Mouse (Mus musculus) left cerebral cortex, postnatal 25 days (tissue): ENCODE data around the gene Scamp4. TPM values are rescaled to one million over a fixed set of nuclear protein-coding genes. Genes with fewer than 3 reads are reported as not detected.

Experiments used
- DNase-seq, 2 experiments: peaks; one replicate each; pipeline ENCODE4 v3.0.0; 2022; ENCODE audit warnings: low spot score in 2 of 2, mixed read lengths in 1 of 2
- intact Hi-C: fragments of 180-260 bp; cut with DNase I; formaldehyde crosslinking; loops from one replicate; pipeline ENCODE4 v1.15.1; 2025
- total RNA-seq, 2 experiments: library from RNA; stranded (reverse); gene quantifications; 2 replicates each; pipeline ENCODE4 v1.2.3; 2021

Gene Scamp4
- total RNA-seq, 2 experiments from 2014 or later: 40.8 to 42.2 TPM

DNA sequence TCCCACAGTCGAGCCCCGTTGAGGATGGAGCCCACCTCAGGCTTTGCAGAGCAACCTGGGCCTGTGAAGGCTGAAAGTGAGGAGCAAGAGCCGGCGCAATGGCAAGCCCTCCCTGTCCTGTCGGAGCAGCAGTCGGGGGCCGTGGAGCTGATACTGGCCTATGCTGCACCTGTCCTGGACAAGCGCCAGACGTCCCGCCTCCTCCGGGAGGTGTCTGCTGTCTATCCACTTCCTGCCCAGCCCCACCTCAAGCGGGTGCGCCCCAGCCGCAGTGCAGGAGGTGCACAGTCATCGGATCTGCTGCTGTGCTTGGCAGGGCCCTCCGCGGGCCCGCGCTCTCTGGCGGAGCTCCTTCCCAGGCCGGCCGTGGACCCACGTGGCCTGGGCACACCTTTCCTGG lies 3.6 kb downstream of the Scamp4 start:
- DNase-seq: no peak
- intact Hi-C loops: no loop called here

DNA sequence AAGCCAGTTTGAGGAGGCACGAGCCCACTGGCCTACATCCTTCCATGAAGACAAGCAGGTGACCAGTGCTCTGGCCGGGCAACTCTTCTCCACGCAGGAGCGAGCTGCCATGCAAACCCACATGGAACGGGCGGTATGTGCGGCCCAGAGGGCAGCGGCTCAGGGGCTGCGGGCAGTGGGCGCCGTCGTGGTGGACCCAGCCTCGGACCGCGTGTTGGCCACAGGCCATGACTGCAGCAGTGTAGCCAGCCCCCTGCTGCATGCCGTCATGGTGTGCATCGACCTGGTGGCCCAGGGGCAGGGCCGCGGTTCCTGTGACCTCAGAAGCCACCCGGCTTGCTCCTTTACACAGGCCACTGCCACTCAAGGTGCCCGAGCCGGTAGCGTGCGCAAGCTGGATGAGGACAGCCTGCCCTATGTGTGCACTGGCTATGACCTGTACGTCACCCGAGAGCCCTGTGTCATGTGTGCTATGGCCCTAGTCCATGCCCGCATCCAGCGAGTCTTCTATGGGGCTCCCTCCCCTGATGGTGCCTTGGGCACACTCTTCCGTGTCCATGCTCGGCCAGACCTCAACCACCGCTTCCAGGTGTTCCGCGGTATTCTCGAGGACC lies 4.2 kb downstream of the Scamp4 start:
- intact Hi-C loops: no loop called here
- no peak for DNase-seq

DNA sequence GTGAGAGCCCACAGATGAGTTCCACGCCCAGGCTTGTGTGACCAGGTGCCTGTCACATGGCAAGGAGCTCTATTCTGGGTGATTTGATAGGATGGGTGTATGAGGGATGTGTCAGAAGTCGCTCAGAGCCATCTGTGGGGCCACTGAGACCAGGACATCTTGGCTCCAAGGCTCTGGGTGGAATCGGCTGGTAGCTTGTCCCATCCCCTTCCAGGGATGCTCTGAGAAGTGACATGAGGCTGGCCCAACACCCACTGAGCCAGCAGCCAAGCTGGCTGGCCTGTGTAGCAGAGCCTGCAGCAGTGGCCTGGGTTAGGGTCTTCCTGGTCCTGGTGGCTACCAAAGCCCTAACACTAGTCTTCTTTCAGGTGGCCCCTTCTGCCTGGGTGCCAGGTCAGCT lies 5.8 kb downstream of the Scamp4 start:
- intact Hi-C loops: no loop called here
- DNase-seq: no peak

DNA sequence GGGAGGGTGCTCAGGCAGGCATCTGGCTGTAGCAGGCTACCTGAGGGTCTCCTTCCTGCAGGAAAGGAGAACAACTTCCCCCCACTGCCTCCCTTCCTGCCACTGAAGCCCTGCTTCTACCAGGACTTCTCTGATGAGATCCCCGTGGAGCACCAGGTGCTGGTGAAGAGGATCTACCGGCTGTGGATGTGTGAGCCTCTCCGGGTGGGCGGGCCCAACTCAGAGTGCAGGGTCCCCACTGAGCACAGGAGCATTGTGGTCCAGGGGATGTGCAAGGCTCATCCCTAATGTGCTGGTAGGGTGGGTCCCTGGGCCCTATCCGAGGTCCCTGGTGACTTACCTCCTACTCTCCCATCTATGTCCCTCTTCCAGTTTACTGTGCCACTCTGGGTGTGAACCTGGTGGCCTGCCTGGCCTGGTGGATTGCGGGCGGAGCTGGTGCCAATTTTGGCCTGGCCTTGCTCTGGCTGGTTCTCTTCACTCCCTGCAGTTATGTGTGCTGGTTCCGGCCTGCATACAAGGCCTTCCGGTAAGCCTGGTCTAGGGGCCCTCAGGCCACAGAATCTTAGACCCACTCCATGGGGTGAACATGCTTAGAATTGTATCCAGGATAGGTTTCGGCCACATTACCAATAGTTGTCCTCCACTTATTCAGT lies 6.7 kb downstream of the Scamp4 start:
- DNase-seq: no peak
- intact Hi-C loops: no loop called here

DNA sequence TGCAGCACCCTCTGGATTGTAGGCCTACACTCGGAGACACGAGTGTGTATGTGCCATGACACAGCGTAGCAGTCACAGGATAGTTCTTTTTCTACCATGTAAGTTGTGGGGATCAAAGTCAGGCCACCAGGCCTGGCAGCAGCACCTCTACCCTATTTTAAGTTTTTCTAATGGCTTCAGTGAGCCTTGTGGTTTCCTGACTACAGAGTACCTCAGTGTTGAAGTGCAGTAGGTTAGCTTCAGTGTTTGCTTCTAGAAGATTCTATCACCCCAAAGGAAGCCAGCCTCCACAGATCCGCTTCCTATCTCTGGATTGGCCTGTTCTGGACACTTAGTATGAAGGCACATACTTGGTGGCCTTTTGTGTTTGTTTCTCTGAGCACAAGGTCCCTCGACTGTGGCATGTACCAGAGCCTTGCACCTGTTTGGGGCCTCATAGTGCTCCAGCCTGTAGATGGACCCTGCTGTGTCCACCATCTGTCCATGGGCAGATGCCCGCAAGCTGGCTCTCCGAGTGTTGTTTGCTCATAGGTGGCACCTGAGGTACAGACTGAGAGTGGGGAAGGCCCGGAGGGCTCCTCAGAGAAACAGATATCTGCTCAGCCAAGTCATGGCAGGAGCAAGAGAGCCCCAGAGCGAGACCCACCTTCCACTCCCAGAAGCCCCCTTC lies 7.6 kb downstream of the Scamp4 start:
- intact Hi-C loops: loop anchor here (5.0 kb wide), 1 partner anchor 72 kb away; no protein-coding TSS in a partner anchor
- DNase-seq: no peak

DNA sequence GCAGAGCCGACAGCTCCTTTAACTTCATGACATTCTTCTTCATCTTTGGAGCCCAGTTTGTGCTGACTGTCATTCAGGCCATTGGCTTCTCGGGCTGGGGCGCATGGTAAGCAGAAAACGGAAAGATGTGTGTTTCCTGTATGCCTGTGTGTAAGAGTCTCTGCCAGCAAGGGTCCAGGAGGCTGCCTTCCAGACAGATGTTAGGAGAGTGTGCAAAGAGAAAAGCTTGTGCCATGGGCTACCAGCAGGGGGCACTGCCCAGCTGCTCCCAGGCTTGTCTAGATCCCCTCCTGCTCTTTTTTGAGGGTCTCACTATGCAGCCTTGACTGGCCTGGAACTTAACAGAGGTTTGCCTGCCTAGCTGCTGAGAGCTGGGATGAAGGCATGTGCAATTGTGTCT lies 8.4 kb downstream of the Scamp4 start:
- intact Hi-C loops: loop anchor here (5.0 kb wide), 1 partner anchor 71 kb away; no protein-coding TSS in a partner anchor
- no peak for DNase-seq

DNA sequence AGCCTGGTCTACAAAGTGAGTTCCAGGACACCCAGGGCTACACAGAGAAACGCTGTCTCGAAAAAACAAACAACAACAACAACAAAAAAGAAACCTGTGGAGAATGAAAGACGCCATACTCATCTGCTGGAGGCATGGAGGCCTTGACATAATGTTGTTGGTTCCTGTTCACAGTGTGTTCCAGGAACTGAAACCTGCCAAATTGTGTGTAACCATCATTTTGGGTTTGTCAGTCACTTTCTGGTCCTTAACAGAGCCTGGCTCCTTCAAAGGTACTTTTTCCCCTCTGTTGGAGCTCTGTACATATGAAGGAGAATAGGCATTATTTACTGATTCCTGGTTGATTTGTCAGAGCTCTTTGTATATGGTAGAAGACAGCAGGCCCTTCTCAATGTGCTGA lies 9.2 kb downstream of the Scamp4 start:
- intact Hi-C loops: loop anchor here (5.0 kb wide), 1 partner anchor 70 kb away; no protein-coding TSS in a partner anchor
- DNase-seq: no peak

DNA sequence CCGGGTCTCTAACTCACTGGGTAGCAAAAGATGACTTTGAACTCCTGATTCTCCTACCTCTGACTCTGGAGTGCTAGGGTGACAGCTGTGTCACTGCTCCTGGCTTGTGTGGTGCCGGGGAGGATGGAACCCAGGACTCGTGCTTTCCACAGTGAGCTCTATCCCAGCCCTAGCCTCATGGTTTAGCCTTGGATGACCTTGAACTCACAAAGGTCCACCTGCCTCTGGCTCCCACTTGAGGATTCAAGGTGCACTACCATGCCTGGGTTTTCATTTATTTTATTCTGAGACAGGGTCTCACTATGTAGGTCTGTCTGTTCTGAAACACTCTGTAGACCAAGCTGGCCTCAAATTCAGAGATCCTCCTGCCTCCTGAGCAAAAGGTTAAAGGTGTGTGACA lies 11.1 kb downstream of the Scamp4 start:
- no peak for DNase-seq
- intact Hi-C loops: loop anchor here (5.0 kb wide), 1 partner anchor 68 kb away; no protein-coding TSS in a partner anchor

DNA sequence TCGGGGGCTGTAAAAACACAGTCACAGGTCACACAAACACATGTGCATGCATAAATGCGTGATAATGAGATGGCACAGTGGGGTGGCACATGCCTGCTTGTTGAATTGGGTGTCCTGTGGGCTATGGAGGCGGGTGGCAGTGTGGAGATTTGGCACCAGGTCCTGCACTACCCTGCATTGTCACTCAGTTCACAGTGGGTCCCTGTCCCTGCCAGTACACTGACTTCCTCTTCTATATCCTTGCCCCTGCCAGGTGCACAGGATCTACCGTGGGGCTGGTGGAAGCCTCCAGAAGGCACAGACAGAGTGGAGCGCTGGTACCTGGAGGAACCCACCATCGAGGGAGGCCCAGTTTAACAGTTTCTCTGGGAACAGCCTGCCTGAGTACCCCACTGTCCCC lies 11.7 kb downstream of the Scamp4 start:
- no peak for DNase-seq
- intact Hi-C loops: loop anchor here (5.0 kb wide), 1 partner anchor 68 kb away; no protein-coding TSS in a partner anchor

DNA sequence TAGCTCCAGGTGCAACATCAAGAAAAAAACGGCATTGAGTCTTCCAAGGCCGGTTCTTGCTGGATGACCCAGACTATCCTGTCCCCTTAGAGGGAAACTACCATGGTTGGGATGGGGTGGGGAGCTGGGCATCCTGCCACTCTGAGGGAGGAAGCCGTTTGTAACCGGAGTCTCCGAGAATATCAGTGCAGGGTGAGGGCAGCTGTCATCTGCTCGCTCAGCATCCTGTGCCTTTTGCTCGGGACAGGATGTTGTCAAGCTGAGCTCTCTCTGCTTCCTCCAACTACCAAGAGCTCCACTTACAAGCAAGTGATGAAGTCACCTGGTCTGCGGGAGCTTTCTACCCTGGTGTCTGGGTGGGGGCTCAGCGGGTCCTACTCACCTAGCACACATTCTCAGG lies 15.5 kb downstream of the Scamp4 start:
- no peak for DNase-seq
- intact Hi-C loops: no loop called here

DNA sequence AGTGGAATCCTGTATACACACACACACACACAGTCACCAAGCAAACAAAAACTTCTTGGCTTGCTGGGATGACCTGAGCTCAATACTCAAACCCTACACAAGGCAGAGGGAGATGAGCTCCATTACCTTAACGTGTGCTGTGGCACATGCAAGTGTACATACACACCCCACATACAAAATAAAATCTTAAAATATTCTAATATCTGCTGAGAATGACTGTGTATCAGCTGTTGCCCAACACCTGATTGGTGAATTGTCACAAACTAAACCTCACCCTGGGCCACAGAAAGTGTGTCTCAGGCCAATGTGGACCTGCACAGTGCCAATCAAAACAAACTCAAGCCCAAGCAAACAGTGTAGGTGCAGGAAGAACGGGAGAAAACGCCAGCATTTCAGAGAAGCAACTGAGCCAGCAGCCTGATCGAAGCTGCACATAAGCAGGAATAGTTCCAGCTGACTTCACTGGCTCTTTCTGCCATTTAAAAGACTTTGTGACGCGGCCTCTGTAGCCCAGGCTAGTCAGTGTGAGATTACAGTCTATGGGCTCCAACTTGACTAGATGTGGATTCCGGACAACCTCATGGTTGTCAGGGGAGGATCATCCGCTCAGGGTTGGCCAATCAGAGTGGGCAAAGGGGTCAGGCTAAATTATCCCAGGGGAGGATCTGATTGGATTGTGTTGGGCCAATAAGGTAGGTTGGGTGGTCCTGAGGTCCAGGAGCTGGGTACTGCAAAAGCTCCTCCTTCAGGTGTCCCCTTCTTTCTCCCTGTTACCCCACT lies 17.0 kb downstream of the Scamp4 start:
- intact Hi-C loops: loop anchor here (5.0 kb wide), 1 partner anchor 38 kb away; the partner anchor contains the start of gene Btbd2
- DNase-seq: no peak

DNA sequence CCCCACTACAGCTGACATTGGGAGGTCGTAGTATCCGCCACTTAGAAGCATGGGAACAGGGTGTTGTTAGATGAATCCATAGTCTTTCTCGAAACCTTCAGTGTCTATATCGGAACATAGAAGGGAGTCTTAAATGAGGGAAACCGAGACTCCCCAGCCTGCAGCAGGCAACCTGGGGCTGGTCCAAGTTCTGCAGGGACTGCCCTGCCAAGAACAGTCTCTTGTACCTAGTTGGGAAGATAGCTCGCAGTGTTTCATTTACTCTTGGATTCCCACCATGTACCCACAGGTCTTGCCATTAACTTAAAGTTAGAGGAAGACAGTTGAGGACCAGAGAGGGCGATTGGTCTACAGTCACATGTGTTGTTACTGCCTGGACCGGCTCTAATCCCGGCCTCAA lies 17.7 kb downstream of the Scamp4 start:
- intact Hi-C loops: loop anchor here (5.0 kb wide), 1 partner anchor 37 kb away; the partner anchor contains the start of gene Btbd2
- DNase-seq: no peak

DNA sequence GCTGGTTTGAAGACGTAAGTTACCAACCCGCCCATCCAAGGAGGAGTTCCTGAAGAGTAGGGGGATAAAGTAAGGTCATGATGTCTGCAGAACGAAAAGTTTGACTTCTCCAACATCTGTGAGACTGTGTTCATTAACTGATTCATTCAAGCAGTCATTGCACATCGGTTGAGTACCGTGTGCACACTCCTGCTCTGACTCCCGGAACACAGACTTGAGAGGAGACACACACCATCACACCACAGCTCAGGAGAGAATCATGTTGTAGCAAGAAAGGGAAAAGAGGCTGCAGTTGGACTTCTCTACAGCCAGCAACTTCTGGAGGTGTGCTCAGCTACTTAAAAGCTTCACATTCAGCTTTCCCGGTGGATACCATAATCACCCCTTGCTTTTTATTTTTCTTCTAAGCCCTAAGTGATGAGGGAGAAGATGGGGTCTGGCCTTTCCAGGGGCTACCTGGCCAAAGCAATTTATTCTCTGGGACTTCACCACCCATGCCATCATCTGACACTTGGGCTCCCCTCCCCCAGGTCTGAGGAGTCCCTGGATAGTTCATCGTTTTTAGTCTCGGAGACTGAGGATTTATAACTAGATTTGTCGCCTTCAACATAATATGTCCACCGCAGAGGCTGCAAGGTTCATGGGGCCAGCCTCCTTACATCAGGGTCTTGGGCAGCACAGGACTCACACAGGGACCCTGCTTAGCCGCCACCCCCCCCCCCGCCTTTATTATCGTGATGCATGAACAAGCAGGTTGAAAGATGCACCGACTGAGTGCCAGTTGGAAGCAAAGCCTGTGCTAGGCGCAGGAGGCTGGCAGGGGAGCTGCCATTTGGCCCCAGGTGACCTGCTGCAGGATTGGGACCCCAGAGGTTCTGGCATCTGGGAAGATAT lies 18.4 kb downstream of the Scamp4 start:
- DNase-seq: no peak
- intact Hi-C loops: loop anchor here (5.0 kb wide), 1 partner anchor 36 kb away; the partner anchor contains the start of gene Btbd2

DNA sequence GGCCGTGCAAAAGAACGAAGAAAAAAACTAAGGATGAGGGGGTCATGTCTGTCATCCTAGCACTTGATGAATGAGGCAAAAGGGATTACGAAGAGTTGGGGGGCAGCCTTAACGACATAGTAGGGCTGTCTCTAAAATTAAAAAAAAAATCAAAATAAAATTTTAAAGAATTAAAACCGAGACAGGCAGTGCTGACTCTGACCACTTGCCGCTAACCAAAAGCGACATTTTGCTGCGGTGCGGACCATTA lies 18.9 kb downstream of the Scamp4 start:
- intact Hi-C loops: loop anchor here (5.0 kb wide), 1 partner anchor 36 kb away; the partner anchor contains the start of gene Btbd2
- no peak for DNase-seq

DNA sequence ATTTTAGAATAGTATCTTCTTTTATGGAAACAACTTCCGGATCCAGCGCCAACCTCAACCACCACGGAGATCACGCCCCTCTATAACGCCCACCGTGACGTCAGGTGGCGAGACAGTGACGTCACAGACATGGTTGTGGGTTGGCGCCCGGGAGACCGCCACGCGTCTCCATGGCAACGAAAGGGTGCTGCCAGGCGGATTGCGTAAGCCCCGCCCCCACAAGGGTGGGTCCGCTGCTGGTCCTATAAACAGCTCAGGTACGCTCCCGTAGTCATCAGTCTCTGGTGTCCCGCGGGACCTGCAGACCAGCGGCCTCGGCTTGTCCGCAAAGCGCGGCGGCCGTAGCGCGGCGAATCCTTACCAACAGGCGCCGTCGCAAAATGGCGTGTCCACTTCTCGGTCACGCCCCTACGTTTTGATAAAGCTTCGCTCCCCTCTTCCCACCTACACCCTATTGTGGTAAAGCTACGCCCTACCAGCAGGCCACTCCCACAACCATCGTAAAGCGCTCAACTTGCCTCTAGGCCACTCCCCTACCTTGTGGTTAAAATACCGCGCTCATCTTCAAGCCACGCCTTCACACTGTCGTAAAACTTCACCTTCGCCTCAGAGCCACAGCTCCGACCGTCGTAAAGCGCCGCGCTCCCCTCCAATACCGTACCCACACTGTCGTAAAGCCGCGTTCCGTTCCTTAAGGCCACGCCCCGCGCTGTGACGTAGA lies 19.4 kb downstream of the Scamp4 start:
- intact Hi-C loops: loop anchor here (2.0 to 5.0 kb wide), 3 partner anchors 35 to 55 kb away; partner anchors contain the start of genes Btbd2 and Klf16
- peak; percentile 100 for DNase-seq

DNA sequence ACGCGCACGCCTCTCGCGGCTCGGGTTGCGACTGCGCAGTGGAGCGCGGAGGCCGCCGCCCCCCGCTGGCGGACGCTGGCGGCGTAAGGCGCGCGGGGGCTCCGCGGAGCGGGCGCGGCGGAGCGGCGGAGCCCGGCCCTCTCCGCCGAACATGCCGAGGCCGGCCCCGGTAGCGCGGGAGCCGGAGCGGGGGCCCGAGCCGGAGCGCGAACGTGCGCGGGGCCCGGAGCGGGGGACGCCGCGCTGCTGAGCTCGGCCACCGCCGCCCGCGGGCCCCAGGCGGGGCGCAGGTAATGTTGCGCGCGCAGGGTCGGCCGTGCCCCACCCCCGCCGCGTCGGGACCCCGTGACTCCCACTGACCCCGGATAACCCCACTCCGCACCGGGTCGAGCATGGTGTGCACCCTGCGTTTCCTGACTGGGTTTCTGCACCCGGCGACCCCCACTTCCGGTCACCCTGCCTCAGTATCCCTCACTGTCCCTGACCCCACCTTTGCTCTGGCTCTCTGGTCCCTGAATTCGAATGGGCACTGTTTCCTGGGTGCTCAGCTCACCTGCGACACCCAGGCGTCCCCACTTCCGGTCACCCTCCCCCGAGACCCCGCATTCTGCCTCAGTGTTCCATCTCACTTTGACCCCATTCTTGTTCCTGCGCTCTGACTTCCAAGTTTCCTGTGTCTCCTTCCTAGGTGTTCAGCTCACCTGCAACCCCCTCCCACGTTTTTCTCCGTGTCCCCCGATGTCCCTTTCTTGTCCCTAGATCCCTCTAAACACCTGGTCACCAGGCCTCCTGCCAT lies 20.2 kb downstream of the Scamp4 start, which contains the start of gene Csnk1g2:
Gene Csnk1g2, plus strand, starts transcription at position 178 of the 796 bp plus-strand sequence.
- intact Hi-C loops: loop anchor here (1.0 to 5.0 kb wide), 4 partner anchors 34 to 56 kb away; partner anchors contain the start of genes Btbd2 and Klf16
- peak in 1 of 2 experiments; percentile 30 for DNase-seq
